Mouse (Mus musculus): ENCODE data around the gene Pithd1.

The Pithd1 gene

GRCm38 (mm10) chr4:135926195-135926808, 60.8 kb downstream of the Pithd1 start:
- DNase-seq, result no peak
